Mouse (Mus musculus): ENCODE results near the gene 4930535I16Rik.

- TF ChIP-seq CTCF (IDR thresholded peaks at IDR 0.05; ENCODE audit: extremely low read depth, insufficient read depth, insufficient read length, insufficient replicate concordance) = no peak
- no peak for TF ChIP-seq POLR2A (IDR thresholded peaks at IDR 0.05; ENCODE audit: low read depth, low read length)
Measured at GRCm38 (mm10) chr4:123929994-123930393, 12.2 kb upstream of the 4930535I16Rik start.
